Mouse (Mus musculus) liver, embryonic 14.5 days (tissue): Measurements from ENCODE around the gene Med24. TPM values are rescaled to one million over a fixed set of nuclear protein-coding genes. Genes with fewer than 3 reads are reported as not detected.

Source experiments
- ATAC-seq: fragments of 200-750 bp; cut with Nextera tagmentation; 2 replicates; pipeline ENCODE4 v1.8.0; 2017; ENCODE audit warnings: moderate number of reproducible peaks, mild to moderate bottlenecking, moderate library complexity; ENCODE audit not compliant: insufficient read depth
- DNase-seq, 3 experiments: peaks; one replicate each; pipeline ENCODE4 v3.0.0-alpha.2; 2012 to 2013; ENCODE audit warnings: low read depth in 3 of 3, low spot score in 3 of 3
- H3K27ac ChIP-seq: fragments of 300-500 bp; sonication (generic); 2 replicates; pipeline ENCODE4 v1.5.1; 2014; ENCODE audit warnings: moderate library complexity, mild to moderate bottlenecking, control low read depth, inconsistent platforms
- H3K27me3 ChIP-seq: fragments of 300-500 bp; sonication (generic); 2 replicates; pipeline ENCODE4 v1.6.1; 2014; ENCODE audit warnings: mild to moderate bottlenecking, low read length, moderate library complexity; ENCODE audit not compliant: control insufficient read depth, insufficient read depth
- H3K36me3 ChIP-seq: fragments of 300-500 bp; sonication (generic); replicated peaks from 2 replicates; pipeline ENCODE4 v1.6.1; 2014; ENCODE audit warnings: low read depth; ENCODE audit not compliant: control insufficient read depth, insufficient read depth
- H3K4me1 ChIP-seq, 2 experiments: fragments of 200-500 bp in 1 of 2; fragments of 300-500 bp in 1 of 2; sonication (generic) in 1 of 2; replicated peaks; 2 replicates each; pipeline ENCODE4 v1.6.1; 2012 to 2014; ENCODE audit warnings: antibody characterized with exemption in 1 of 2, inconsistent platforms in 1 of 2, low read length in 1 of 2; ENCODE audit not compliant: control insufficient read depth in 2 of 2, insufficient read depth in 2 of 2
- H3K4me2 ChIP-seq: fragments of 300-500 bp; sonication (generic); 2 replicates; pipeline ENCODE4 v1.6.1; 2014; ENCODE audit warnings: low read depth, mild to moderate bottlenecking, control low read depth, moderate library complexity
- H3K4me3 ChIP-seq, 2 experiments: fragments of 200-500 bp in 1 of 2; fragments of 300-500 bp in 1 of 2; sonication (generic) in 1 of 2; 2 replicates each; pipeline ENCODE4 v1.5.1; 2012 to 2014; ENCODE audit warnings: low read depth in 2 of 2, low read length in 2 of 2, mild to moderate bottlenecking in 2 of 2, control low read depth in 1 of 2, inconsistent platforms in 1 of 2, moderate library complexity in 1 of 2; ENCODE audit not compliant: insufficient read depth in 1 of 2
- H3K9ac ChIP-seq: fragments of 300-500 bp; sonication (generic); replicated peaks from 2 replicates; pipeline ENCODE4 v1.6.1; 2014; ENCODE audit warnings: mild to moderate bottlenecking, control low read depth, moderate library complexity
- H3K9me3 ChIP-seq: fragments of 300-500 bp; sonication (generic); 2 replicates; pipeline ENCODE4 v1.6.1; 2016; ENCODE audit warnings: low read length, mixed read lengths; ENCODE audit not compliant: control insufficient read depth
- CTCF ChIP-seq: IDR thresholded peaks from 2 replicates; pipeline ENCODE4 v1.5.1; 2016; ENCODE audit warnings: antibody characterized with exemption, low read depth, control low read depth
- EP300 ChIP-seq: IDR thresholded peaks from 2 replicates; pipeline ENCODE4 v1.6.1; 2016; ENCODE audit warnings: antibody characterized with exemption, low read depth
- WGBS: fragments of 180-500 bp; shearing (Covaris S2); extraction: QIAGEN DNeasy Blood & Tissue Kit; methylation state at CpG from one replicate; pipeline ENCODE4 v1.1.7; 2014; ENCODE audit not compliant: insufficient replicate concordance; 5-methylcytosine and 5-hydroxymethylcytosine counted together
- polyA plus RNA-seq, 2 experiments: library from polyadenylated mRNA; depleted of rRNA in 1 of 2; stranded (reverse) in 1 of 2; unstranded in 1 of 2; fragments of >200 nt; fragmentation: Nextera tagmentation in 1 of 2; extraction: Ambion mirVana in 1 of 2; gene quantifications; 2 replicates each; pipeline versions ENCODE4 v1.2.1 to v1.2.3; 2012 to 2014

The Med24 gene
- polyA plus RNA-seq, 2 experiments: 21.3 to 25.0 TPM

- ATAC-seq: peak; percentile 73
- TF ChIP-seq CTCF (0 out of 2 replicates have a peak, but pooled peaks have one; percentile 10), EP300 (no peak)
- H3K4me2 ChIP-seq: peak overlapping the region; percentile 80
- WGBS: 21% methylated on average over 38 of the region's 39 CpGs
- H3K27ac ChIP-seq: peak overlapping the region; percentile 81
- H3K9ac ChIP-seq: peak overlapping the region; percentile 67
- DNase-seq: no peak
- H3K4me1 ChIP-seq: peaks cover 48 to 49% of the 10 kb centered on the region in 2 experiments
- peak overlapping the region; percentile 54 to 61 for H3K4me3 ChIP-seq
- H3K9me3 ChIP-seq: no peaks in the 10 kb centered on the region
- no peaks in the 10 kb centered on the region for H3K27me3 ChIP-seq
- peaks cover 6% of the 10 kb centered on the region; the same call in 1 of the 2 replicates for H3K36me3 ChIP-seq
Measured at GRCm38 (mm10) chr11:98768127-98769006, 39.1 kb upstream of the Med24 start.

DNA sequence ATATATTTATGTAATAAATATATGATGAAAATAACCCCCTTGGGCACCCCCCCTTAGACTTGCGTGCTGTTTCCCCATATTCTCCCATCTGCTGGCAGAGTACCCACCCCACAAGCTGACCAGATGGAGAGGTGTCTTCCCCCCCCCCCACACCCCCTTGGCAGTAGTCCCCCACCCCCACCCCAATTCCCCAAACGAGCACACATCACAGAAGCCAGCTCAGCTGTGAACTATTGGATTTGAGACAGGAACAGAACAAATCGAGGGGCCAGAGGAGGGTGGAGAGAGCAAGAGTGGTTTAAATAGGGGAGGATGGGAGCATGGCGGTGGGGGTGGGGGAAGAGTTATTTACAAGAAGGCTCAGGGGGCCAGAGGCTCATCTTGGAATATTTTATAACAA lies 38.5 kb upstream of the Med24 start:
- Histone ChIP-seq H3K4me2 (peak overlapping the region; percentile 80), H3K27me3 (no peaks in the 10 kb centered on the region), H3K9ac (peak overlapping the region; percentile 67), H3K4me1 (peaks cover 41 to 44% of the 10 kb centered on the region in 2 experiments), H3K27ac (peak overlapping the region; percentile 81), H3K4me3 (peak overlapping the region; percentile 54 to 61; a peak in 3 of 4 replicates), H3K9me3 (no peaks in the 10 kb centered on the region), H3K36me3 (peaks cover 6% of the 10 kb centered on the region; the same call in 1 of the 2 replicates)
- no peak for DNase-seq
- ATAC-seq: no peak
- WGBS: 8% methylated on average over 4 of the region's 4 CpGs
- no peak for TF ChIP-seq CTCF
- TF ChIP-seq EP300: no peak

DNA sequence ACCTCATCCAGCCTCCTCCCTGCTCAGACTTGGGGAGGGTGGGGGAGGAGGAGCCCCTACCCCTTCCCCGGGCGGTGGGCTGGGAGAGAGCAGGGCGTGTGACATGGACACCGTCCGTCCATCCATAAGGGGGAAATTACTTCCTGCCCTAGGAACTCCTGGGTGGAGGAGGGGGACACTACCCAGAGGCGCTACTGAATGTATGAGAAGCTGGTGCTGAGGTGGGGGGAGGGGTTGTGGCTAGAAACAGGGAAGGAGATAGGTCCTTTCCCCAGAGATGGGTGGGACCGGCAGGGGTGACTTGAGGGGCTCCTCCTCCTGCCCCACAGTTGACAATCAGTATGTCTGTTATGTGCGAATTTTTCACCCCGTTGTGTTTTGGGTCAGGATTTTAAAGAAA lies 38.0 kb upstream of the Med24 start:
- H3K9ac ChIP-seq: no peak overlapping the region; the same call in 1 of the 2 replicates
- no peak for TF ChIP-seq CTCF
- TF ChIP-seq EP300: no peak
- ATAC-seq (peak; percentile 64), DNase-seq (peak; percentile 59 to 70 (median 64))
- H3K4me2 ChIP-seq: peak overlapping the region; percentile 80
- H3K27me3 ChIP-seq: no peaks in the 10 kb centered on the region
- peak overlapping the region in 1 of 2 experiments; percentile 54; a peak in 2 of 4 replicates for H3K4me3 ChIP-seq
- H3K27ac ChIP-seq: peak overlapping the region; percentile 17; the same call in 1 of the 2 replicates
- WGBS: 10% methylated on average over 9 of the region's 9 CpGs
- H3K9me3 ChIP-seq: no peaks in the 10 kb centered on the region
- peaks cover 37 to 40% of the 10 kb centered on the region in 2 experiments for H3K4me1 ChIP-seq
- peaks cover 6% of the 10 kb centered on the region; the same call in 1 of the 2 replicates for H3K36me3 ChIP-seq

GRCm38 (mm10) chr11:98766816-98767215 lies 37.6 kb upstream of the Med24 start:
- Histone ChIP-seq H3K4me1 (peaks cover 35% of the 10 kb centered on the region in 2 experiments), H3K36me3 (peaks cover 10% of the 10 kb centered on the region; the same call in 1 of the 2 replicates)
- no peak for ATAC-seq

GRCm38 (mm10) chr11:98766346-98766745 lies 37.1 kb upstream of the Med24 start:
- no peaks in the 10 kb centered on the region for H3K9me3 ChIP-seq
- no peak overlapping the region for H3K4me3 ChIP-seq
- no peaks in the 10 kb centered on the region for H3K27me3 ChIP-seq
- WGBS: 19% methylated on average over 1 of the region's 2 CpGs
- ATAC-seq (no peak), DNase-seq (no peak)
- TF ChIP-seq EP300 (no peak), CTCF (no peak)
- no peak overlapping the region for H3K9ac ChIP-seq
- H3K4me2 ChIP-seq: no peak overlapping the region
- no peak overlapping the region for H3K27ac ChIP-seq
- H3K36me3 ChIP-seq: peaks cover 12% of the 10 kb centered on the region; the same call in 1 of the 2 replicates
- peaks cover 35% of the 10 kb centered on the region in 2 experiments for H3K4me1 ChIP-seq

More at GRCm38 (mm10) chr11:98766816-98767215, 37.6 kb upstream of the Med24 start:
- TF ChIP-seq CTCF (no peak), EP300 (no peak)
- no peaks in the 10 kb centered on the region for H3K9me3 ChIP-seq
- peak overlapping the region; percentile 80 for H3K4me2 ChIP-seq
- WGBS: 55% methylated on average over 5 of the region's 5 CpGs
- H3K9ac ChIP-seq: no peak overlapping the region
- H3K27ac ChIP-seq: no peak overlapping the region
- DNase-seq: no peak
- H3K27me3 ChIP-seq: no peaks in the 10 kb centered on the region
- no peak overlapping the region for H3K4me3 ChIP-seq
